In genomic region chr19:34526941-34527682, GRCm38 (mm10) we compare ENCODE assay signal across 8 mouse cellular contexts. TPM values are rescaled to one million over a fixed set of nuclear protein-coding genes. Genes with fewer than 3 reads are reported as not detected.
A peak's percentile ranks its signal among the peaks of the same experiment; 100 is the strongest.
DNase-seq lines count a peak whose midpoint lies in the region; ATAC-seq lines count a peak whose summit lies in the region.

Gene Lipa, minus strand, starts transcription at chr19:34527474.

- peak; percentile 99 for DNase-seq in adipocyte (ENCODE audit: low spot score)
- DNase-seq in embryo, embryonic 10 days (ENCODE audit: low spot score), result peak; percentile 95
- DNase-seq in gastrocnemius, postnatal 10 days, result peak; percentile 96
- peak; percentile 93 for DNase-seq in induced T-regulatory cell, adult 2 months (ENCODE audit: low read depth)
- DNase-seq in left cerebral cortex, adult 9 months (ENCODE audit: low spot score in 2 of 2), result peak; percentile 85 to 94
- peak; percentile 87 for DNase-seq in right cerebral cortex, postnatal 14 days
- peak; percentile 89 to 97 for DNase-seq in urinary bladder, postnatal 36 days (ENCODE audit: low spot score in 2 of 2)

- ATAC-seq in megakaryocyte progenitor cell, adult 5-6 weeks (replicated peaks; ENCODE audit: poor library complexity), result peak; percentile 98

RNA-seq across cellular contexts. Expression of gene Lipa, which starts in this region (rescaled TPM):
- 10 to 100 TPM; 12.5 to 17.1 TPM for total RNA-seq in gastrocnemius, postnatal 10 days (2021)
- total RNA-seq in megakaryocyte progenitor cell, adult 5-6 weeks (2015), result 60.4 TPM in 2 replicates
- total RNA-seq in megakaryocyte progenitor cell, adult 5-6 weeks (2017), result 30.9 and 32.4 TPM in 2 replicates

Comparison
In these comparisons a context has a peak if more than half of its experiments do, and no peak if none do; other contexts are left out.
1. Peak in every context shown above with its lines: DNase-seq and ATAC-seq.